Mouse (Mus musculus): ENCODE measurements around the gene 4930404H24Rik. TPM values are rescaled to one million over a fixed set of nuclear protein-coding genes. Genes with fewer than 3 reads are reported as not detected.

The 4930404H24Rik gene
- polyA plus RNA-seq, 1 experiment from 2014 or later: not detected

- no peak overlapping the region for H3K4me2 ChIP-seq (ENCODE audit: low read length)
- H3K27ac ChIP-seq (ENCODE audit: low read length): no peak overlapping the region
- no peak for ATAC-seq
- H3K27me3 ChIP-seq (ENCODE audit: control insufficient read depth, insufficient read depth, low read depth, low read length): no peaks in the 10 kb centered on the region
- no peak overlapping the region for H3K9ac ChIP-seq (ENCODE audit: low read depth, low read length)
- H3K4me3 ChIP-seq (ENCODE audit: low read depth, low read length): no peak overlapping the region
- 0 out of 2 replicates have a peak, but pooled peaks cover 2% of the 10 kb centered on the region for H3K4me1 ChIP-seq (ENCODE audit: control insufficient read depth, insufficient read depth, low read length)
- no peaks in the 10 kb centered on the region for H3K9me3 ChIP-seq (replicated peaks; ENCODE audit: control insufficient read depth, low read length, poor library complexity, severe bottlenecking)
- no peaks in the 10 kb centered on the region for H3K36me3 ChIP-seq (ENCODE audit: control insufficient read depth, insufficient read depth, low read length)
- WGBS: 82% methylated on average over 12 of the region's 12 CpGs
Measured at GRCm38 (mm10) chr2:153453961-153454759, 38.4 kb upstream of the 4930404H24Rik start.

- no peak for ATAC-seq
- Histone ChIP-seq H3K36me3 (ENCODE audit: control insufficient read depth, insufficient read depth, low read length) (no peaks in the 10 kb centered on the region), H3K4me3 (ENCODE audit: low read depth, low read length) (no peak overlapping the region), H3K4me2 (ENCODE audit: low read length) (no peak overlapping the region), H3K27ac (ENCODE audit: low read length) (no peak overlapping the region), H3K9ac (ENCODE audit: low read depth, low read length) (no peak overlapping the region), H3K27me3 (ENCODE audit: control insufficient read depth, insufficient read depth, low read depth, low read length) (no peaks in the 10 kb centered on the region), H3K9me3 (replicated peaks; ENCODE audit: control insufficient read depth, low read length, poor library complexity, severe bottlenecking) (no peaks in the 10 kb centered on the region), H3K4me1 (ENCODE audit: control insufficient read depth, insufficient read depth, low read length) (0 out of 2 replicates have a peak, but pooled peaks cover 2% of the 10 kb centered on the region)
- WGBS: 63% methylated on average over 9 of the region's 9 CpGs
Measured at GRCm38 (mm10) chr2:153454841-153455506, 37.6 kb upstream of the 4930404H24Rik start.

- Histone ChIP-seq H3K27me3 (ENCODE audit: control insufficient read depth, insufficient read depth, low read depth, low read length) (no peaks in the 10 kb centered on the region), H3K27ac (ENCODE audit: low read length) (no peak overlapping the region; the same call in 1 of the 2 replicates), H3K4me3 (ENCODE audit: low read depth, low read length) (no peak overlapping the region), H3K36me3 (ENCODE audit: control insufficient read depth, insufficient read depth, low read length) (no peaks in the 10 kb centered on the region), H3K4me2 (ENCODE audit: low read length) (no peak overlapping the region), H3K4me1 (ENCODE audit: control insufficient read depth, insufficient read depth, low read length) (0 out of 2 replicates have a peak, but pooled peaks cover 6% of the 10 kb centered on the region), H3K9me3 (replicated peaks; ENCODE audit: control insufficient read depth, low read length, poor library complexity, severe bottlenecking) (no peaks in the 10 kb centered on the region), H3K9ac (ENCODE audit: low read depth, low read length) (no peak overlapping the region)
- 21% methylated on average over 4 of the region's 4 CpGs for WGBS
- no peak for ATAC-seq
Measured at GRCm38 (mm10) chr2:153457467-153457866, 35.1 kb upstream of the 4930404H24Rik start.

GRCm38 (mm10) chr2:153458022-153458441, 34.6 kb upstream of the 4930404H24Rik start:
- ATAC-seq: no peak
- no peak overlapping the region for H3K4me2 ChIP-seq (ENCODE audit: low read length)
- H3K9ac ChIP-seq (ENCODE audit: low read depth, low read length): no peak overlapping the region
- H3K4me3 ChIP-seq (ENCODE audit: low read depth, low read length): no peak overlapping the region
- peaks cover 2% of the 10 kb centered on the region; the same call in 1 of the 2 replicates for H3K36me3 ChIP-seq (ENCODE audit: control insufficient read depth, insufficient read depth, low read length)
- 49% methylated on average over 3 of the region's 3 CpGs for WGBS
- 0 out of 2 replicates have a peak, but pooled peaks cover 6% of the 10 kb centered on the region for H3K4me1 ChIP-seq (ENCODE audit: control insufficient read depth, insufficient read depth, low read length)
- no peak overlapping the region for H3K27ac ChIP-seq (ENCODE audit: low read length)
- H3K9me3 ChIP-seq (replicated peaks; ENCODE audit: control insufficient read depth, low read length, poor library complexity, severe bottlenecking): no peaks in the 10 kb centered on the region
- H3K27me3 ChIP-seq (ENCODE audit: control insufficient read depth, insufficient read depth, low read depth, low read length): no peaks in the 10 kb centered on the region

GRCm38 (mm10) chr2:153463257-153463656, 29.3 kb upstream of the 4930404H24Rik start:
- no peak overlapping the region for H3K9ac ChIP-seq (ENCODE audit: low read depth, low read length)
- WGBS: 80% methylated on average over 3 of the region's 3 CpGs
- H3K36me3 ChIP-seq (ENCODE audit: control insufficient read depth, insufficient read depth, low read length): peaks cover 12% of the 10 kb centered on the region
- no peak overlapping the region for H3K4me3 ChIP-seq (ENCODE audit: low read depth, low read length)
- H3K4me2 ChIP-seq (ENCODE audit: low read length): no peak overlapping the region
- ATAC-seq: no peak
- no peaks in the 10 kb centered on the region for H3K9me3 ChIP-seq (replicated peaks; ENCODE audit: control insufficient read depth, low read length, poor library complexity, severe bottlenecking)
- H3K4me1 ChIP-seq (ENCODE audit: control insufficient read depth, insufficient read depth, low read length): 0 out of 2 replicates have a peak, but pooled peaks cover 4% of the 10 kb centered on the region
- no peak overlapping the region for H3K27ac ChIP-seq (ENCODE audit: low read length)
- H3K27me3 ChIP-seq (ENCODE audit: control insufficient read depth, insufficient read depth, low read depth, low read length): no peaks in the 10 kb centered on the region

GRCm38 (mm10) chr2:153467372-153467771, 25.2 kb upstream of the 4930404H24Rik start:
- H3K9me3 ChIP-seq (replicated peaks; ENCODE audit: control insufficient read depth, low read length, poor library complexity, severe bottlenecking): no peaks in the 10 kb centered on the region
- no peaks in the 10 kb centered on the region for H3K4me1 ChIP-seq (ENCODE audit: control insufficient read depth, insufficient read depth, low read length)
- no peak overlapping the region for H3K4me3 ChIP-seq (ENCODE audit: low read depth, low read length)
- no peak overlapping the region for H3K4me2 ChIP-seq (ENCODE audit: low read length)
- H3K9ac ChIP-seq (ENCODE audit: low read depth, low read length): no peak overlapping the region
- ATAC-seq: no peak
- H3K27me3 ChIP-seq (ENCODE audit: control insufficient read depth, insufficient read depth, low read depth, low read length): no peaks in the 10 kb centered on the region
- H3K36me3 ChIP-seq (ENCODE audit: control insufficient read depth, insufficient read depth, low read length): peaks cover 12% of the 10 kb centered on the region
- H3K27ac ChIP-seq (ENCODE audit: low read length): no peak overlapping the region
- WGBS: 90% methylated on average over 1 of the region's 1 CpGs

GRCm38 (mm10) chr2:153469317-153469716, 23.3 kb upstream of the 4930404H24Rik start:
- no peak overlapping the region for H3K9ac ChIP-seq (ENCODE audit: low read depth, low read length)
- WGBS: 46% methylated on average over 2 of the region's 2 CpGs
- no peak for ATAC-seq
- H3K4me2 ChIP-seq (ENCODE audit: low read length): no peak overlapping the region
- H3K27ac ChIP-seq (ENCODE audit: low read length): no peak overlapping the region
- H3K4me3 ChIP-seq (ENCODE audit: low read depth, low read length): no peak overlapping the region
- H3K36me3 ChIP-seq (ENCODE audit: control insufficient read depth, insufficient read depth, low read length): peaks cover 2% of the 10 kb centered on the region; the same call in 1 of the 2 replicates
- H3K9me3 ChIP-seq (replicated peaks; ENCODE audit: control insufficient read depth, low read length, poor library complexity, severe bottlenecking): no peaks in the 10 kb centered on the region
- H3K4me1 ChIP-seq (ENCODE audit: control insufficient read depth, insufficient read depth, low read length): no peaks in the 10 kb centered on the region
- H3K27me3 ChIP-seq (ENCODE audit: control insufficient read depth, insufficient read depth, low read depth, low read length): no peaks in the 10 kb centered on the region

GRCm38 (mm10) chr2:153469764-153470163, 22.8 kb upstream of the 4930404H24Rik start:
- no peak overlapping the region for H3K4me3 ChIP-seq (ENCODE audit: low read depth, low read length)
- H3K9ac ChIP-seq (ENCODE audit: low read depth, low read length): no peak overlapping the region
- no peaks in the 10 kb centered on the region for H3K27me3 ChIP-seq (ENCODE audit: control insufficient read depth, insufficient read depth, low read depth, low read length)
- WGBS: 56% methylated on average over 4 of the region's 4 CpGs
- H3K36me3 ChIP-seq (ENCODE audit: control insufficient read depth, insufficient read depth, low read length): peaks cover 2% of the 10 kb centered on the region; the same call in 1 of the 2 replicates
- H3K9me3 ChIP-seq (replicated peaks; ENCODE audit: control insufficient read depth, low read length, poor library complexity, severe bottlenecking): no peaks in the 10 kb centered on the region
- H3K4me1 ChIP-seq (ENCODE audit: control insufficient read depth, insufficient read depth, low read length): no peaks in the 10 kb centered on the region
- no peak overlapping the region for H3K27ac ChIP-seq (ENCODE audit: low read length)
- no peak for ATAC-seq
- no peak overlapping the region for H3K4me2 ChIP-seq (ENCODE audit: low read length)

GRCm38 (mm10) chr2:153470983-153471382, 21.6 kb upstream of the 4930404H24Rik start:
- ATAC-seq: no peak
- 49% methylated on average over 3 of the region's 3 CpGs for WGBS
- Histone ChIP-seq H3K4me2 (ENCODE audit: low read length) (no peak overlapping the region), H3K9me3 (replicated peaks; ENCODE audit: control insufficient read depth, low read length, poor library complexity, severe bottlenecking) (no peaks in the 10 kb centered on the region), H3K9ac (ENCODE audit: low read depth, low read length) (no peak overlapping the region), H3K27me3 (ENCODE audit: control insufficient read depth, insufficient read depth, low read depth, low read length) (no peaks in the 10 kb centered on the region), H3K4me3 (ENCODE audit: low read depth, low read length) (no peak overlapping the region), H3K27ac (ENCODE audit: low read length) (no peak overlapping the region), H3K36me3 (ENCODE audit: control insufficient read depth, insufficient read depth, low read length) (no peaks in the 10 kb centered on the region; the same call in 1 of the 2 replicates), H3K4me1 (ENCODE audit: control insufficient read depth, insufficient read depth, low read length) (peaks cover 10% of the 10 kb centered on the region)
